Mouse (Mus musculus) spleen, embryonic (tissue): ENCODE measurements at regions not wholly inside any gene's neighbourhood (a gene's known extent, or its start where the extent isn't known, plus 50 kb on each side); places are given as distances from the start of the nearest gene placed in this dataset.
"Not testable (repeated sequence)": the region's sequence is repeated elsewhere in the genome, so short reads cannot be mapped to it uniquely, and the experiment has no call there.

ENCODE experiments used
- CTCF ChIA-PET: fragments of 350-600 bp; sonication (Branson Sonifier 250); formaldehyde crosslinking; loops from one replicate; lab custom pipeline; 2022; lab: Charles Lee

- CTCF ChIA-PET, result no interaction called here
These were observed 421.2 kb upstream of the N6amt1 start for GRCm38 (mm10) chr16:86932765-86933164.

GRCm38 (mm10) chr16:86897967-86898710 lies 455.8 kb upstream of the N6amt1 start:
- CTCF ChIA-PET, result no interaction called here

- CTCF ChIA-PET, result no interaction called here
These were observed 459.0 kb upstream of the N6amt1 start for GRCm38 (mm10) chr16:86894982-86895381.

DNA sequence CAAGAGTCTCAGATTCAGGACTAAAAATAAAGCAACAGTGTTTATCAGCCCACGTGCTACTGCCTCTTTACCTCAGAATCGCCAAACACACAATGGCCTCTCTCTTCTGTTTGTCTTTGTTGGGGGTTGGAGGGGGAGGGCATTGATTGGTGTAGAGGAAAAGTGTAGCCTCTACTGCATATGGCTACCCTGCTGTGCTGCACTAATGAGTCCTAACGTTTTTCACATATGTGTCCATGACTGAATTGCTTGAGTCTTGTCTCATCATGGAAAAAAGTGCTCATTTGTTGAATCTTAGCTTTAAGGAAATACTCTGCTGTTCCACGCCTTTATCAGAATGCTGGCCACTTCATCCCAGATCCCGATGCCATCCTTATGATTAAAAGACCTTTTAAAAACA lies 459.7 kb upstream of the N6amt1 start:
- CTCF ChIA-PET, result no interaction called here

DNA sequence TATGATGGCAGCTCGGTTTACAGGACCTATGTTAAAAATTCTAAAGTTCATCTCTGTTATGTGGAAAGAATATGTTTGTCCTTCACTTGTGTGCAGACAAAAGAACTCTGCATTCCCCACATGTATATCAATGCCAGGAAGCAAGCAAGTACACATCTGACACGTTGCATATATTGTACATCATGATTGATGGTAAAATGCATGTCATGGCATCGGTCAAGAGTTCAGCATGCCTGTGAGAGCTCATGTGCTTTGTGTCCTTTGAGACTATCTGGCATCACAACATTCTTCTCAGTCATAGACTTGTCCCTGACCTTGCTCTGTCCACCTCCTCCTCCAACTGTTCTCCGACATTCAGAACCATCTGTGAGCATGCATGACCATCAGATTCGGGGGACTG lies 465.6 kb upstream of the N6amt1 start:
- CTCF ChIA-PET, result no interaction called here

- CTCF ChIA-PET, result no interaction called here
These were observed 466.4 kb upstream of the N6amt1 start for GRCm38 (mm10) chr16:86887605-86888004.

GRCm38 (mm10) chr16:86883862-86884261 lies 470.1 kb upstream of the N6amt1 start:
- CTCF ChIA-PET, result no interaction called here

- CTCF ChIA-PET, result no interaction called here
These were observed 471.5 kb upstream of the N6amt1 start for GRCm38 (mm10) chr16:86882529-86882928.

- CTCF ChIA-PET, result no interaction called here
These were observed 472.4 kb upstream of the N6amt1 start for GRCm38 (mm10) chr16:86881583-86881982.

DNA sequence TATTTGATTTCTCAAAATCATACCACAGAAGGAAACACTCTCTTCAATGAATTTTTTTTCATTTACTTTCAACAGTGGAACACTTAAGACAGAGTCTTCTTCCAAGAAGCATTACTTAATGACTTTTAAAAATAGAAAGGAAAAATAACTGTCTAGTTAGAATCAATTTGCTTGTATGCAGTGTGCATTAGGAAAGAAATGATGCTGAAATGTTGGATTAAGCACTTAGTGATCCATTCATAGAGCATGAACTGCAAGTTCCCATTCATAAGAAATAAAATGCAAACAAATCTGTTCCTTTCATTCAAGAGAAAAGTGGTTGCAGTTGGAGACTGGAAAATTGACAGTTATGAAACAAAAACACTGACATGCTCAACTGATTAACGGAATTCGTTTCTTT lies 493.2 kb upstream of the N6amt1 start:
- CTCF ChIA-PET, result no interaction called here

DNA sequence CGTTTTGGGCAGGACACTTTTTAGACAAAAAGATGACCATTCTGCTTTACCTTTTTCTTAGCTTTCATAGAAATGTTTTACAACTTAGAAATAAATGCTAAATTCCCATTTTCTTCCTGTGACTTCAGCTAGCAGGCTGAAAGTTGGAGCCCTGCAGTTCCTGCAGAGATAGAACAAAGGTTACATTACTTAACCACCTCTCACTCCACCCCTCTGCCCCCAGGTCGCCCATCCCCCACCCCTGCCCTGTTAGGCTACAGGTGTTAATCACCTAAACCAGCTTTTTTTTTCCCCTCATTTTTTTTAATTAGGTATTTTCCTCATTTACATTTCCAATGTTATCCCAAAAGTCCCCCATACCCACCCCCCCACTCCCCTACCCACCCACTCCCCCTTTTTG lies 498.1 kb upstream of the N6amt1 start:
- CTCF ChIA-PET, result no interaction called here

- CTCF ChIA-PET, result no interaction called here
These were observed 498.7 kb upstream of the N6amt1 start for GRCm38 (mm10) chr16:86855312-86855711.

GRCm38 (mm10) chr16:86853398-86853797 lies 500.6 kb upstream of the N6amt1 start:
- CTCF ChIA-PET, result no interaction called here

DNA sequence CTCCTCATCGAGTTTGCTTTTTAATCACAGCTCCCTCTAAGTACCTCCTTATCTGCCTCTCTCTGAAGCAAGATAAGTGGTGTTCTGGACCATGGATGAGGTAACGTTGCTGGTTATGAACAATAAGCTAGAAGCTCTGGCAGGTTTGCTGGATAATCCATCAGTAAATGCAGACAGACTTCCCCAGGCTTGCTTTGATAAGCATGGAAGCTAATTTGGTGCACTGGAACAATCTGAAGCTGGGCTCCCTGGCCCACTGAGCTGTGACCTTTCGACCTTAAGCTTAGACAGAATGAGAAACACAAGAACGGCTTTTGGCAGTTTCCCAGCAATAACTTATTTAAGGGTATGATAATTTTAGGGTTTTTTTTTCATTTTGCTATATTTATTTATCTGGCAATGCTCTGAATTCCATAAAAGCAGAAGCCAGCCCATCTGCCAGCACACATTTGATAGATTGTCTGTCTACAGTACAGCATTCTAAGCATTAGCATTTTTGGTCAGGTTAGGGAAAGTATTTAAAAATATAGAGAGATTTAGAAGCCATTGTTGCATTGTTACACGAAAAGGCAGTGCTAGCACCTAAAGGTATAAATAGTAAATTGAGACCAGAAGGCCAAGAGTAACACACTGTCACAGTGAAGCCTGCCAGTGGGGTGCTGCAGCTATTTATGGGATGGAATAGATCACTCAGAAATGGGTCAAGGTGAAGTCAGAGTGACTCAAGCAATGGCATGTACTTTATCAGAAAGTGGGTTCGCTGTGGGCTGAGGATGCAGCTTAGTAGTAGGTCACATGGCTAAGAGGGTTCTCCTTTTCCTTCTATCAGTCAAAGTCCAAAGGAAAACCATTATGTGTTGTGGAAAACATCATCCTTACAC lies 515.3 kb upstream of the N6amt1 start:
- CTCF ChIA-PET, result interaction anchor here (0.7 kb wide), 1 partner anchor 169 kb away, joined by 3 read pairs; no protein-coding TSS in a partner anchor

DNA sequence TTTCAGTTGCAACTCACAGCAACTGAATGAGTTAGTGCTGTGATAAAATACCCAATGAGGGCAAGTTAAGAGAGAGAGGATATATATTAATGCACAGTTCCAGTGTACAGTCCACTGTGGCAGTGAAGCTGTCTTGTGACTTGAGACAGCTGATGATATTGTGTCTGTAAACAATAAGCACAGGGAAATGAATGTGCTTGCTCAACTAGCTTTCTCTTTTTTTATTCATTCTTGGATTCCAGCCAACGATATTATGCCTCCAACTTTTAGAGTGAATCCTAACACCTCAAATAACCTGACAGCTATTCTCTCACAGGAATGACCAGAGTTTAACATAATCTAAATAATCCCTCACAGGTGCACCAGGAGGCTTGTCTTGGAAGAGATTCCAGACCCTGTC lies 526.3 kb upstream of the N6amt1 start:
- CTCF ChIA-PET, result no interaction called here

DNA sequence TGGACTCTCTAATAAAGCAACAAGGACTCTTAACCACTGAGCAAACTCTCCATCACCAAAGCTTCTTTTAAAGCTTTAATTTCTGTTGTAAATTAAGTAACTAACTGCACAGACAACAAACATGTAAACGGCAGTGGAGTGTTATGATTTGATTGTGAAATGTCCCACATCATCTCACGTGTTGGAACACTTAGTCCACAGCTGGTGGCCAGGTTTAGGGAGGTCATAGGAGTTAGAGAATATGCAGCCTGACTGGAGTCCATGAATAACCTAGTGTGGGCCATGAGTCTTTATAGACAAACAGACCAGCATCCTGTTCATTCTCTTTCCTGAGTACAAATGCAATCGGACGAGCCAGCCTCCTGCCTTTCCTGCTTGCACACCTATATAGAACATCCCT lies 527.3 kb upstream of the N6amt1 start:
- CTCF ChIA-PET, result no interaction called here

- CTCF ChIA-PET, result no interaction called here
These were observed 530.5 kb upstream of the N6amt1 start for GRCm38 (mm10) chr16:86823496-86823895.

DNA sequence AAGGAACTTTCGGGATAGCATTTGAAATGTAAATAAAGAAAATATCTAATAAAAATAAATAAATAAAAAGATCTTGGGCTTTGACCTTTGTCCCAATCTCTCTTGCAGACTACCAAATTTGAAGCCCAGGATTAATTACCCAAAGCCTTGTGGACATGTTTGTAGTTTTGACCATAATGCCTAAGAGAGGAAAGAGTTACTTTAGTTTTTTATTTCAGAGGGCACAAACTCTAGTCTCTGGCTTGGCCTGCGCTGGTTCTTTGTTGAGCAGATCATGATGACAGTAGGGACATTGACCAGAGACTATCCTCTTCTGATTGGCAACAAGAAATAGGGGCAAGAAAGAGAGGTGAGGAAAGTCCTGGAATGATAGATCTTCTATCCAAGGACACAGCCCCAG lies 532.4 kb upstream of the N6amt1 start:
- CTCF ChIA-PET, result no interaction called here

DNA sequence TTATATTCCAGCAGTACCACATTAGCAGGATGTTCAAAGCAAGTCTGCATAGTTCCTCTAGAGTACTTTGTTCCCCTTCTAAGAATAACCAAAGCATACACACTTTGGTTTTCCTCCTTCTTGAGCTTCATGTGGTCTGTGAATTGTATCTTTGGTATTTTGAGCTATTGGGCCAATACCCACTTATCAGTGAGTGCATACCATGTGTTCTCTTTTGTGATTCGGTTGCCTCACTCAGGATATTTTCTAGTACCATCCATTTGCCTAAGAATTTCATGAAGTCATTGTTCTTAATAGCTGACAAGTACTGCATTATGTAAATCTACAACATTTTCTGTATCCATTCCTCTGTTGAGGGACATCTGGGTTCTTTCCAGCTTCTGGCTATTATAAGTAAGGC lies 535.3 kb upstream of the N6amt1 start:
- CTCF ChIA-PET, result not testable (repeated sequence)

GRCm38 (mm10) chr16:86816763-86817593 lies 537.0 kb upstream of the N6amt1 start:
- CTCF ChIA-PET, result no interaction called here

- CTCF ChIA-PET, result no interaction called here
These were observed 538.0 kb upstream of the N6amt1 start for GRCm38 (mm10) chr16:86816006-86816405.

- CTCF ChIA-PET, result no interaction called here
These were observed 541.3 kb upstream of the N6amt1 start for GRCm38 (mm10) chr16:86812692-86813091.
